Mouse (Mus musculus): ENCODE data around the gene Gpr162. TPM values are rescaled to one million over a fixed set of nuclear protein-coding genes. Genes with fewer than 3 reads are reported as not detected.
"Not testable (repeated sequence)": the region's sequence is repeated elsewhere in the genome, so short reads cannot be mapped to it uniquely, and the experiment has no call there.

The Gpr162 gene
- 0.88 TPM in 1 of 2 replicates, not detected in the other for polyA plus RNA-seq (2012; ENCODE audit: insufficient read depth, insufficient read length, missing spikeins)

- H3K4me3 ChIP-seq (ENCODE audit: insufficient read depth, low read depth, low read length) = peak within 1 kb of the TSS; percentile 37; the same call in 1 of the 2 replicates
- H3K4me1 ChIP-seq (ENCODE audit: control insufficient read depth, insufficient read depth, insufficient read length, low read length) = no peaks in the 10 kb centered on the region
- no peak within 1 kb of the TSS for H3K27ac ChIP-seq (replicated peaks; ENCODE audit: low read depth, low read length)
These were observed at the start of gene Gpr162 for GRCm38 (mm10) chr6:124863658-124864298. Gene Gpr162 (minus strand): TSS chr6:124863983.

GRCm38 (mm10) chr6:124913214-124913613, 49.4 kb upstream of the Gpr162 start:
- H3K4me1 ChIP-seq (ENCODE audit: control insufficient read depth, insufficient read depth, insufficient read length, low read length) = peaks cover 7% of the 10 kb centered on the region
- H3K27ac ChIP-seq (replicated peaks; ENCODE audit: low read depth, low read length) = peak overlapping the region; percentile 35

GRCm38 (mm10) chr6:124911533-124912218, 47.9 kb upstream of the Gpr162 start, which contains the start of gene Lag3:
Gene Lag3 (minus strand): TSS chr6:124911705.
- Histone ChIP-seq H3K27ac (replicated peaks; ENCODE audit: low read depth, low read length) (no peak within 1 kb of the TSS), H3K4me1 (ENCODE audit: control insufficient read depth, insufficient read depth, insufficient read length, low read length) (peaks cover 7% of the 10 kb centered on the region), H3K4me3 (ENCODE audit: insufficient read depth, low read depth, low read length) (no peak within 1 kb of the TSS)

More at GRCm38 (mm10) chr6:124913214-124913613, 49.4 kb upstream of the Gpr162 start:
- H3K4me3 ChIP-seq (ENCODE audit: insufficient read depth, low read depth, low read length) = no peak overlapping the region

- Histone ChIP-seq H3K4me1 (ENCODE audit: control insufficient read depth, insufficient read depth, insufficient read length, low read length) (peaks cover 7% of the 10 kb centered on the region), H3K4me3 (ENCODE audit: insufficient read depth, low read depth, low read length) (no peak overlapping the region), H3K27ac (replicated peaks; ENCODE audit: low read depth, low read length) (no peak overlapping the region)
These were observed 46.2 kb upstream of the Gpr162 start for GRCm38 (mm10) chr6:124910032-124910431.

GRCm38 (mm10) chr6:124907767-124908166, 44.0 kb upstream of the Gpr162 start:
- no peak overlapping the region for H3K27ac ChIP-seq (replicated peaks; ENCODE audit: low read depth, low read length)

GRCm38 (mm10) chr6:124904991-124905860, 41.4 kb upstream of the Gpr162 start:
- Histone ChIP-seq H3K27ac (replicated peaks; ENCODE audit: low read depth, low read length) (peak overlapping the region; percentile 77), H3K4me3 (ENCODE audit: insufficient read depth, low read depth, low read length) (peak overlapping the region; percentile 51; the same call in 1 of the 2 replicates), H3K4me1 (ENCODE audit: control insufficient read depth, insufficient read depth, insufficient read length, low read length) (peaks cover 6% of the 10 kb centered on the region; the same call in 1 of the 2 replicates)

More at GRCm38 (mm10) chr6:124907767-124908166, 44.0 kb upstream of the Gpr162 start:
- no peak overlapping the region for H3K4me3 ChIP-seq (ENCODE audit: insufficient read depth, low read depth, low read length)
- H3K4me1 ChIP-seq (ENCODE audit: control insufficient read depth, insufficient read depth, insufficient read length, low read length) = peaks cover 6% of the 10 kb centered on the region; the same call in 1 of the 2 replicates

DNA sequence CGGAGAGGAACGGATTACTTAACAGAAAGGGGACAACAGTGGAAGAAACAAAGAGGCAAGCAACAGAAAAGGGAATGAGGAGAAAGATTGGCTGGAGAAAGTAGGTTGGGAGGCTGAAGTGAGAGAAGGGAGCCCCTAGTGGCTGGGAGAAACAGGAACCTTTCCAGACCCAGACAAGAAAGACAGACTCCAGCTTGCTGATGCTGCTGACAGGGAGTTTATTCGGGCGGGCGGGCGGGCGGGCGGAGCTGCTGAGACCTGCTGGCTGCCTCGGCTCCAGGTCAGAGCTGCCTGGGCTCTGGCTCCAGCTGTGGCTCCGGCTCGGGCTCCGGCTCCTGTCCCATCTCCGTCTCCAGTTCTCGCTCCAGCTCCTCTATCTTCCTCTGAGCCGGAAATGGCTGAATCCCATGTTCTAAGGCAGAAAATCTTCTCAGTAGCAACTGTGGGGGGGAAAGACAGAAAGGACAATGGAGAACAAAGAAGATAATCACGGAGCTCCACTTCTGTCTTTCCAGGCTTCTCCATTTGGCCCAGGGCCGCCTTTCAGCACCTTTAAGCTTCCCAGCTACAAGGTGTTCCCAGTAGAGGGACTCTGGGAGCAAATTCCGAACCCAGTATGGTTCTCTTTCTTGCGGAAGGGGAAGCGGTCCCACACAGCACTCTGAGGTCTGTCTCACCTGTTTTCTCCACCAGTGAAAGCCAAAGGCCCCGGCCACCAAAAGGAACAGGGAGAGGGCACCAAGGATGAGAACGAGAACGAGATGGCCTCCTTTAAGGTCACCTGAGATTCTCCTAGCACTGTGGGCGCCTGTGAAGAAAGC, 40.6 kb upstream of the Gpr162 start:
- Histone ChIP-seq H3K27ac (replicated peaks; ENCODE audit: low read depth, low read length) (peak overlapping the region; percentile 90), H3K4me3 (ENCODE audit: insufficient read depth, low read depth, low read length) (peak overlapping the region; percentile 64), H3K4me1 (ENCODE audit: control insufficient read depth, insufficient read depth, insufficient read length, low read length) (0 out of 2 replicates have a peak, but pooled peaks cover 6% of the 10 kb centered on the region)

- Histone ChIP-seq H3K27ac (replicated peaks; ENCODE audit: low read depth, low read length) (peak overlapping the region; percentile 90), H3K4me3 (ENCODE audit: insufficient read depth, low read depth, low read length) (peak overlapping the region; percentile 64), H3K4me1 (ENCODE audit: control insufficient read depth, insufficient read depth, insufficient read length, low read length) (0 out of 2 replicates have a peak, but pooled peaks cover 3% of the 10 kb centered on the region)
These were observed 39.9 kb upstream of the Gpr162 start for GRCm38 (mm10) chr6:124903580-124904151.

DNA sequence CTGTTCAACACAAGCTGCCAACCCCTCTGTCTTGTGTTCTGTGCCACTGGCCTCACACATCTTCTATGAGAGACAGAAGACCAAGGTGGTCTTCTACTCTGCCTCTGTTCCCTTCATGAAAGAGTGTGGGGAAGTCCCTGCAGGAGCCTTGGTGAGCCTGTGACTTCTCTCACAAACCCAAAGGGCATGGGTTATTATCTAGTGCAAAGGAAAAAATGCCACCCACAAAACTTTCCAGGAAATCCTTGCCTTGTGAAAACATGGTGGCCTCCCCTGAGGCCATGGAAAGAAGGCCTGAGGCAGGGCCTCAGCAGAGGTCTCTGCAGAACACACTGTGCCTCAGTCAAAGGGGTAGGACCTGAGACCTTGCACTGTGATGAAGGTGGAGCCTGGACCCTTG, 38.1 kb upstream of the Gpr162 start:
- H3K4me3 ChIP-seq (ENCODE audit: insufficient read depth, low read depth, low read length) = no peak overlapping the region
- no peak overlapping the region for H3K27ac ChIP-seq (replicated peaks; ENCODE audit: low read depth, low read length)

GRCm38 (mm10) chr6:124900801-124901480, 37.2 kb upstream of the Gpr162 start:
- no peak overlapping the region for H3K27ac ChIP-seq (replicated peaks; ENCODE audit: low read depth, low read length)
- H3K4me3 ChIP-seq (ENCODE audit: insufficient read depth, low read depth, low read length) = no peak overlapping the region
- H3K4me1 ChIP-seq (ENCODE audit: control insufficient read depth, insufficient read depth, insufficient read length, low read length) = 0 out of 2 replicates have a peak, but pooled peaks cover 3% of the 10 kb centered on the region

More for the DNA sequence above, 38.1 kb upstream of the Gpr162 start:
- 0 out of 2 replicates have a peak, but pooled peaks cover 3% of the 10 kb centered on the region for H3K4me1 ChIP-seq (ENCODE audit: control insufficient read depth, insufficient read depth, insufficient read length, low read length)

DNA sequence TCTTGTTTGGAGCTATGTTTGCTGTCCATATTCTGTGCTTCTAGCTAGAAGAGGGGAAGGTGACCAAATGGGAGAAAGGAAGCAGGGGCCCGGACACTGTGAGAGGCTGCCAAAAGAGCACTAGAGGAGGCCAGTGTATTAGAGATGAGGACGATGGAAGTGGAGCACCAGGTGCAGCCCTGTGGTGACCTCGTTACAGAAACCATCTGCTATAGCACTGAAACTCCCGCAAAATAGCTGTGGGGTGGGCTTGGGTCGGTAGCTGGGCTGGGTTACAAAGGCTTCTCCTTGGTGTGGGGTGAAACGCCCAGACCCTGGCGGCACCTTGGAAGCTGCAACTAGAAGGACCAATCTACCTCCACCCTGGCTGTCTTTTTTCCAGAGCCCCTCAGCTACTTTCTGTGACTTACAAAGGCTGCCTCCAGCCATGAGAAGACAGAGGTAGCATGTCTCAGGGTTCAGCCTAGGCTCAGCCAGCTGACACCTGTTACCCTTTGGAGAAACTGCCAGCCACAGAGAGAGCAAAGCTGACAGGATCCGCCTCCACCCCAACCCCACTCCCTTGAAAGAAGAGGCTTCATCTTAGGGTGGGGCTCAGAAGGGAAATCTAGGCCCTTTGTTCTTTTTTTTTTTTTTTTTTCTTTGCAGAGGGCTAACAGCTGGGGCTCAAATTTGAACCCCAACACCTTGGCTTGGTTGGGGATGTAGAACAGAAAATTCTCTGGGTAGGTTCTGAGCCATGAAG, 36.4 kb upstream of the Gpr162 start:
- Histone ChIP-seq H3K4me3 (ENCODE audit: insufficient read depth, low read depth, low read length) (no peak overlapping the region), H3K27ac (replicated peaks; ENCODE audit: low read depth, low read length) (no peak overlapping the region), H3K4me1 (ENCODE audit: control insufficient read depth, insufficient read depth, insufficient read length, low read length) (0 out of 2 replicates have a peak, but pooled peaks cover 3% of the 10 kb centered on the region)

GRCm38 (mm10) chr6:124898359-124898758, 34.6 kb upstream of the Gpr162 start:
- Histone ChIP-seq H3K27ac (replicated peaks; ENCODE audit: low read depth, low read length) (no peak overlapping the region), H3K4me1 (ENCODE audit: control insufficient read depth, insufficient read depth, insufficient read length, low read length) (no peaks in the 10 kb centered on the region), H3K4me3 (ENCODE audit: insufficient read depth, low read depth, low read length) (no peak overlapping the region)

GRCm38 (mm10) chr6:124894113-124894512, 30.3 kb upstream of the Gpr162 start:
- not testable (repeated sequence) for H3K4me1 ChIP-seq (ENCODE audit: control insufficient read depth, insufficient read depth, insufficient read length, low read length); H3K27ac ChIP-seq (replicated peaks; ENCODE audit: low read depth, low read length); H3K4me3 ChIP-seq (ENCODE audit: insufficient read depth, low read depth, low read length)

Data from brown adipose tissue, adult 24 weeks (tissue).